Mouse (Mus musculus) neural tube, embryonic 13.5 days (tissue): ENCODE measurements around the gene Msrb3. TPM values are rescaled to one million over a fixed set of nuclear protein-coding genes. Genes with fewer than 3 reads are reported as not detected.

Experiments
- ATAC-seq: fragments of 200-750 bp; cut with Nextera tagmentation; 2 replicates; pipeline ENCODE4 v1.8.0; 2017; ENCODE audit warnings: low read depth, mild to moderate bottlenecking, moderate TSS enrichment, moderate library complexity
- H3K27ac ChIP-seq: fragments of 300-500 bp; sonication (generic); replicated peaks from 2 replicates; pipeline ENCODE4 v1.5.1; 2015; ENCODE audit warnings: moderate library complexity, mild to moderate bottlenecking, inconsistent platforms
- H3K27me3 ChIP-seq: fragments of 300-500 bp; sonication (generic); 2 replicates; pipeline ENCODE4 v1.6.1; 2015; ENCODE audit warnings: mild to moderate bottlenecking, inconsistent platforms
- H3K36me3 ChIP-seq: fragments of 300-500 bp; sonication (generic); 2 replicates; pipeline ENCODE4 v1.6.1; 2015; ENCODE audit warnings: mild to moderate bottlenecking, inconsistent platforms
- H3K4me1 ChIP-seq: fragments of 300-500 bp; sonication (generic); replicated peaks from 2 replicates; pipeline ENCODE4 v1.6.1; 2015; ENCODE audit warnings: inconsistent platforms
- H3K4me2 ChIP-seq: fragments of 300-500 bp; sonication (generic); 2 replicates; pipeline ENCODE4 v1.6.1; 2015; ENCODE audit warnings: inconsistent platforms, mild to moderate bottlenecking, moderate library complexity
- H3K4me3 ChIP-seq: fragments of 300-500 bp; sonication (generic); 2 replicates; pipeline ENCODE4 v1.5.1; 2015; ENCODE audit warnings: mild to moderate bottlenecking, inconsistent platforms
- H3K9ac ChIP-seq: fragments of 300-500 bp; sonication (generic); 2 replicates; pipeline ENCODE4 v1.6.1; 2015; ENCODE audit warnings: moderate library complexity, mild to moderate bottlenecking, inconsistent platforms
- H3K9me3 ChIP-seq: fragments of 300-500 bp; sonication (generic); 2 replicates; pipeline ENCODE4 v1.6.1; 2016; ENCODE audit warnings: inconsistent platforms
- WGBS: fragments of 180-500 bp; shearing (Covaris S2); methylation state at CpG from one replicate; pipeline ENCODE4 v1.1.7; 2015; 5-methylcytosine and 5-hydroxymethylcytosine counted together
- polyA plus RNA-seq: library from polyadenylated mRNA; unstranded; fragments of >200 nt; fragmentation: Nextera tagmentation; extraction: Ambion mirVana; gene quantifications from 2 replicates; pipeline ENCODE4 v1.2.1, GENCODE M21; 2015

Gene Msrb3
- polyA plus RNA-seq, 1 experiment from 2014 or later: 1.0 TPM

DNA sequence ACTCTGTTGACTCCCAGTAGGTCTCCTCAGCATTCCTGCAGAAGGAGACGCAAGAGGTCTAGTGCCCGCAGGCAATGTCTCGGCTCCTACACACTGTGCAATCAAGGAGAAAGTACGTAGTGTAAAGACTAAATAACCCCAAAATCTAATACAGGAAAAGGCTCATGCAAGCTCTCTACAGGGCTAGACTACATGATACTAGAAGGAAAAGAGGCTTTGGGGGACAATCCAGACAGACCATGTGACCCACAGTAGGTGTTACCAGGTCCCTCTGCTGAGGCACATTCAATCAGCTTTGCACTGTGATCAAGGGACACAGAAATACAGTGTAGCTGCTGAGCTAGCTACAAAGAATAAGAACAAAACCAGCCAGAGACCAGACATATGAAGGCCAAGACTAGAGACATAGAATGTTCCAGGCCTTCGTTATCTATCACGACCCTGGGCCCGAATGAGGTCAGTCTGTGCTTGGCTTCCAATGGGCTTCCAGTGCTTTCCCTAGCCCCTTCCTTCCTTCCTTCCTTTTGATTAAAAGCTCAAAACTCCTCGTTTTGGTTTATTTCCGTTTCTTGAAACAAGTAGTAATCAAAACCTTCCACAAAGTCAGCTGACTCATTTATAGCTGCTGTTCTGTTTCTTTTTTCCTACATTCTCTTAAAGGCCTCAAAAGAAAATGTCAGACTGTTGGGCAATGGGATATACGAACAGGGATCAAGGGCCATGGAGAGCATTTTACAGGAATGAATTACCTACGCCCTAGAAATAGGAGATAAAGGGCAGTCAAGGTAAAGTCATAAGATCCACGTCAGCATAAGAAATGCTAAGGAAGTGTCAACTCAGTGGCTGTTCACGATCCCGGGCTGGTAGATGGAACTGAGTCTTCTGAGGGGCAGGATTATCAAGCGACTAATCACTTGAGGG is 3.7 kb downstream of the Msrb3 start:
- H3K4me3 ChIP-seq: no peak overlapping the region
- no peaks in the 10 kb centered on the region for H3K9me3 ChIP-seq
- no peak for ATAC-seq
- WGBS: 83% methylated on average over 15 of the region's 15 CpGs
- H3K36me3 ChIP-seq: no peaks in the 10 kb centered on the region
- no peak overlapping the region for H3K27ac ChIP-seq
- peaks cover 26% of the 10 kb centered on the region for H3K27me3 ChIP-seq
- H3K9ac ChIP-seq: no peak overlapping the region
- H3K4me1 ChIP-seq: peaks cover 14% of the 10 kb centered on the region
- no peak overlapping the region for H3K4me2 ChIP-seq

DNA sequence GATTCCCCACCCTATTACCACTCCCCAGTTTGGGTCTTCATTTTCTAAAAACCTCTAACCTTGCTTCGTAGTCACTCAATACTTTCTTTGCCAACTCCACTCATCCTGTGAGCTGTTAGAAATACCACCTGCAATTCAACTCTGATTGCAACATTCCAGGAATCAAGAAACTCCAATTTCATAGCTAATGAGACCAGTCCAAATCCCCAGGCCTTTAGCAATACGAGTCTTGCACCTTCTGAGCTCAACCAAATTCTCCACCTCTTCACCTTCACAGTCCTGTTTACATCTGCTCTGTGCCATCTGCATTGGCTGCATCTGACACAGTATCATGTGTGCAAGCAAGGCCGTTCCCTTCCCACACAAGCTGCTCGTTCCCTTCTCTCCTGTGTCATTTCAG is 5.0 kb downstream of the Msrb3 start:
- no peak overlapping the region for H3K4me3 ChIP-seq
- no peak overlapping the region for H3K9ac ChIP-seq
- ATAC-seq: no peak
- H3K4me1 ChIP-seq: peaks cover 7% of the 10 kb centered on the region
- peaks cover 22% of the 10 kb centered on the region for H3K27me3 ChIP-seq
- no peak overlapping the region for H3K4me2 ChIP-seq
- H3K27ac ChIP-seq: no peak overlapping the region
- 87% methylated on average over 4 of the region's 4 CpGs for WGBS
- no peaks in the 10 kb centered on the region for H3K36me3 ChIP-seq
- H3K9me3 ChIP-seq: no peaks in the 10 kb centered on the region

DNA sequence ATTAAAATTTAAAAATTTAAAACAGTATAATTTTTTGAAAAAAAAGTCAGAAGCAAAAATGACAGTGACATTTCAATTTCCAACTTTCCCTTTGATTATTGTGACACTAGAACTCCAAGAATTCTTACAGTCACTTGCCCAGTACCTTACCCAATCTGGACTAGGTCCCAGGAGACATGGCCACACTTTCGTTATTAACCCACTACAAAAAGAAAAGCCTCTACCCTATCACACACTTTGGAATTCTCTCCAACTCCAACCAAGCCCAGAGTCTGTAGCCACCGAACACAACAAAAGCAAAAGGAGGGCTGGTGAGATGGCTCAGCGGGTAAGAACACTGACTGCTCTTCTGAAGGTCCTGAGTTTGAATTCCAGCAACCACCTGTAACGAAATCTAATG is 7.8 kb downstream of the Msrb3 start:
- 94% methylated on average over 4 of the region's 4 CpGs for WGBS
- peaks cover 5% of the 10 kb centered on the region for H3K27me3 ChIP-seq
- no peak overlapping the region for H3K4me2 ChIP-seq
- no peak overlapping the region for H3K4me3 ChIP-seq
- no peak for ATAC-seq
- H3K36me3 ChIP-seq: no peaks in the 10 kb centered on the region
- H3K4me1 ChIP-seq: no peaks in the 10 kb centered on the region
- no peak overlapping the region for H3K9ac ChIP-seq
- H3K27ac ChIP-seq: no peak overlapping the region
- H3K9me3 ChIP-seq: no peaks in the 10 kb centered on the region

DNA sequence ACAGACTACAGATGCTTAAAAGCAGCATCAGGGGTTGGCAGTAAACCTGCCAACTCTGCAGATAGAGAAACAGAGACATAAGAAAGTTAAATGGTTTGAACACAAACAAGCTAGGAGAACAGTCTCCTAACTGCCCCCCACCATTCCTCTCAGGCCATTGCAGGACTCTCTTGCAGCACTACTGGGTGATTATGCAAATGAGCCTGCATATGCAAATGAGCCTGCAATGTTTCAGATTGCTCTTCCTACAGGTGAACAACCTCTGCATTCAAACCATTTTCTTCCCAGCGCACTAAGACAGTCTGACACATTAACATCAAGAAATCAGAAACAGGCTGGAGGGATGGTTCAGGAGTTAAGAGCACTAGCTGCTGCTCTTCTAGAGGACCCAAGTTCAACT is 8.3 kb downstream of the Msrb3 start:
- 96% methylated on average over 1 of the region's 1 CpGs for WGBS
- Histone ChIP-seq H3K9me3 (no peaks in the 10 kb centered on the region), H3K4me3 (no peak overlapping the region), H3K36me3 (no peaks in the 10 kb centered on the region), H3K9ac (no peak overlapping the region), H3K27me3 (no peaks in the 10 kb centered on the region), H3K4me1 (no peaks in the 10 kb centered on the region), H3K27ac (no peak overlapping the region), H3K4me2 (no peak overlapping the region)
- no peak for ATAC-seq

DNA sequence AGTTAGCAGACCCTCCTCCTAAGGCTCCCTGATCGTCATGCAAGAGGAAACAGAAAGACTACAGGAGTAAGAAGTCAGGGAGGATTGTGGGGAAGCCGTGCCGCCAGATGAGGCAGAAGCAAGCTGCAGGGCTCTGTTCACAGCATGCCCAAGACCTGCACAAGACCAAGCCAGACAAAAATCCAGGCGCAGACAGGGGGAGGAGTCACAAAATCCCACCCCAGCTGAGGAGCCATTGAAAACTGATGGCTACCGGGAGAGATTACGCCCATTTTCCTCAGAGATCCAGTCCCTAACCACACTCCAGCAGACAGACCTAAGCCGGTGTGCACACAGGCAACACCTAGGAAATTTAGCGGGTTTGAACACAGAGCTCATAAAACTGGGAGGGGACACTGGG is 10.4 kb downstream of the Msrb3 start:
- Histone ChIP-seq H3K4me1 (peaks cover 2% of the 10 kb centered on the region; the same call in 1 of the 2 replicates), H3K9ac (no peak overlapping the region), H3K27me3 (no peaks in the 10 kb centered on the region), H3K9me3 (no peaks in the 10 kb centered on the region), H3K36me3 (no peaks in the 10 kb centered on the region), H3K4me3 (no peak overlapping the region), H3K4me2 (no peak overlapping the region), H3K27ac (no peak overlapping the region)
- 90% methylated on average over 8 of the region's 8 CpGs for WGBS
- no peak for ATAC-seq

DNA sequence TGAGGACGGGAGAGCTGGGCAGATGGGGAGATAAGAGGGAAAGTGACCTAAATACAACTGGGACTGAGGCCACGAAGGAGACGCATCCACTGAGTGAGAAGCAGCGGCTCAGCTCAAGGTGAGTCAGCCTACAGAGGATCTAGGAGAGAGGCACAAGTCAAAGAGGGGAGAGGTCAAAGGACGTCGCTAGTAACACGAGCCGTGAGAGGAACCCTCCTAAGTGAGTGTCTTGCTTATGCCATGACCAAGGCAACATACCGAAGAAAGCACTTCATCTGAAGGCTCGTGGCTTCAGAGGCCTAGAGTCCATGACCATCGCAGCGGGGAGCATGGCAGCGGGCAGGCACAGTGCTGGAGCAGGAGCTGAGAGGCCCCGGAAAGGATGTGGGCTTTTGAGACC is 14.7 kb downstream of the Msrb3 start:
- Histone ChIP-seq H3K4me1 (peaks cover 18% of the 10 kb centered on the region), H3K36me3 (no peaks in the 10 kb centered on the region), H3K4me3 (no peak overlapping the region), H3K27me3 (no peaks in the 10 kb centered on the region), H3K9me3 (no peaks in the 10 kb centered on the region), H3K27ac (no peak overlapping the region), H3K9ac (no peak overlapping the region), H3K4me2 (no peak overlapping the region)
- ATAC-seq: no peak
- WGBS: 94% methylated on average over 14 of the region's 14 CpGs

DNA sequence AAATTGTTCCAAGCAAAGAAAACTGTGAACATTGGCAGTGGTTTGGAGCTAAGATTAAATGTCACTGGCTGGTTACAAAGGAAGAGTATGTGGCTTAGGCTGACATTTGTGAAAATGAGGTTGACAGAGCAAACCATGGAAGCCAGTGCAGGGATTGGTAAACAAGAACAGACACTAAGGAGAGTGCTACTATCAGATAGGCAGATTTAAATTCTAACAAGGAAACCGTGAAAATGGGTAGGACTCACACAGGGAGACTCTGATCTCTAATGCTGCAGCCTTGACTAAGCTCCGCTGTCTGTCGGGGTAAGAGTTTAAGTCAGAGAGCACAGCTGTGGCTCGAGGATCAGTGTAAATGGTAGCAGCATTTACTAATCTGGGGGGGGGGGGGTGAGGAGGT is 15.2 kb downstream of the Msrb3 start:
- Histone ChIP-seq H3K4me3 (no peak overlapping the region), H3K4me2 (peak overlapping the region; percentile 78), H3K27ac (0 out of 2 replicates have a peak overlapping the region, but pooled peaks have one; percentile 74), H3K4me1 (peaks cover 18% of the 10 kb centered on the region), H3K36me3 (no peaks in the 10 kb centered on the region), H3K27me3 (no peaks in the 10 kb centered on the region), H3K9ac (0 out of 2 replicates have a peak overlapping the region, but pooled peaks have one; percentile 73), H3K9me3 (no peaks in the 10 kb centered on the region)
- ATAC-seq: no peak
- 78% methylated on average over 4 of the region's 4 CpGs for WGBS

DNA sequence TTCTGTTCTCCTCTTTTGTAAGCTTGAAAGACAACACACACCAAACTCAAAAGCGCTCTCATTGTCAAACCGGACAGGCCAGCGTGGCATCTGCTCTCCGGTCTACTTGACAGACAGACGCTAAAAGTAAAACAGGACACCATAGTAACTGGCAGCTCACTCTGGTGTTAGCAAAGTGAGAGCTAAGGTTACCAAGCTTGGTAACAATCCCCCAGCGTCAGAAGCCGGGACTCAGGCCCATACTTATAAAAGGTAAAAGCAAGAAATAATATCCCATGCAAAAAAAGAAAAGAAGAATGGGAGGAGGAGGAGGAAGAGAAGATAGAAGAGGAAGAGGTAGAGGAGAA is 15.9 kb downstream of the Msrb3 start:
- peak overlapping the region; percentile 40 for H3K4me3 ChIP-seq
- peak overlapping the region; percentile 78 for H3K4me2 ChIP-seq
- H3K9ac ChIP-seq: peak overlapping the region; percentile 73
- no peaks in the 10 kb centered on the region for H3K9me3 ChIP-seq
- whole genome bisulfite sequencing: 3% methylated on average over 7 of the region's 7 CpGs
- peaks cover 18% of the 10 kb centered on the region for H3K4me1 ChIP-seq
- peak overlapping the region; percentile 74 for H3K27ac ChIP-seq
- peak; percentile 52 for ATAC-seq
- H3K36me3 ChIP-seq: no peaks in the 10 kb centered on the region
- H3K27me3 ChIP-seq: no peaks in the 10 kb centered on the region

DNA sequence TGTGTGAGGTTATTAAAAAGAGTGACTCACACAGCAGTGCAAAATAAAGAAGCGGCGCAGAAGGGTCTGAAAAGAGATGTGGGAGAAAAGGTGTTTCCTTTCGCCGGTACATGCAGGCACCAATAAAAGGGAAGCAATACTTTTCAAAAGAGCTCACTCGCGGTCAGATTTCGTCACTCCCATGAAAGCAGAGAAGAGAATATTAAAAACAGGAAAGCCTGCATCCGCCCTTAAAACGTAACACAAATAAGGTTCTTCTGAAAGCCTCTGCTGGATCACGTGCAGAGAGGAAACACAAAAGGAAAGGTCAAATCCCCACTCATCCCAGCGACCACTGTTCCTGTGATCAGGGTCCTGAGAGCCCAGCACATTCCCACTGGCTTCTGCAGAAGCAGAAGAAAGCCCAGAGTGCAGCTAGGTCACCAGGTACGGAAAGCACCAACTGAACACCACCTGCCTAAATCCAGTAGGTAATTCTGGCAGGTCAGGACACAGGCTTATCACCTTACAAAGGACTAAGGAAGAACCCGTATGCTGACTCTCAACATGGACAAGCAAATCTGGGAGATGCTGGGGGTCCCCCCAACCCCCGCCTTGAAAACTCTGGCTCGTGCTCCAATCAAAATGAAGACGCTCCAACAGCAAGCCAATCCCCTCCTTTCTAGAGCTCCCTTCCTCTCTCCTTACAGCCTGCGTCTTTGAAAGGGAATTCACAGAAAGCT is 16.4 kb downstream of the Msrb3 start:
- WGBS: 15% methylated on average over 17 of the region's 17 CpGs
- Histone ChIP-seq H3K4me2 (peak overlapping the region; percentile 78), H3K4me1 (peaks cover 18% of the 10 kb centered on the region), H3K9me3 (no peaks in the 10 kb centered on the region), H3K9ac (peak overlapping the region; percentile 73), H3K27ac (peak overlapping the region; percentile 74), H3K4me3 (peak overlapping the region; percentile 40), H3K36me3 (no peaks in the 10 kb centered on the region), H3K27me3 (no peaks in the 10 kb centered on the region)
- ATAC-seq: peak; percentile 94

DNA sequence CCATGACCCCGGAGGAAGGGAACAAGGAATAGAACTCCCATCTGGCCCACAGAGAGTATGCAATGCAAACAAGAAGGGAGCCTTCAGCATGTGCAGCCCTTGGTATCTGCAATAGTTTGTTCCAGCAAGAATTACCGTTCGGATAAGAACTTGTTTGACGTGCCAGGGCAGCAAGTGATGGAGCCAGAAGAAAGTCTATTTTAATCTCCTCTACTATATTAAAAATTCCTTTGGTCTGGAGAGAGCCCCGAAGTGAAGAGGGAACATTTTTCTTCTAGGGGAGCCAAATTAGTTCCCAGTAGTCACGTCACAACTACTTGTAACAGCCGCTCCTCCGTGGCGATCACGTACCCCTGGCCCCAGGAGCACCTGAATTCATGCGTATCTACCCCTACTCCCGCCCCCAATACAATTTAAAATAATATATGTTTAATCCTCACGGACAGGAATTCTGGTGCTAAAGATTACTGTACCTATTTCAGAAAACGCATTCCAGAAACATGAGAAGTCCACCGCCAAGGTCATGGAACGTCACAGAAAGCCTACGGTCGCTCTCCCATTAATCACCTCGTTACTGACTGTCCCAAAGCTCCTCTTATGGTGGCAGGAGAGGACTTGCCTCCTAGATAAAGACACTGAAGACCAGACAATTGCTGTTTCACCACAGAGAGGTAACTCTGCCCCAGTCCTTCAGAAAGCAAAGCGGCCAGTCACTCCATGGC is 22.2 kb downstream of the Msrb3 start:
- Histone ChIP-seq H3K9me3 (no peaks in the 10 kb centered on the region), H3K27ac (no peak overlapping the region), H3K4me2 (0 out of 2 replicates have a peak overlapping the region, but pooled peaks have one; percentile 39), H3K9ac (no peak overlapping the region), H3K4me3 (no peak overlapping the region), H3K27me3 (no peaks in the 10 kb centered on the region), H3K36me3 (no peaks in the 10 kb centered on the region), H3K4me1 (peaks cover 17% of the 10 kb centered on the region)
- ATAC-seq: no peak
- WGBS: 74% methylated on average over 20 of the region's 20 CpGs

DNA sequence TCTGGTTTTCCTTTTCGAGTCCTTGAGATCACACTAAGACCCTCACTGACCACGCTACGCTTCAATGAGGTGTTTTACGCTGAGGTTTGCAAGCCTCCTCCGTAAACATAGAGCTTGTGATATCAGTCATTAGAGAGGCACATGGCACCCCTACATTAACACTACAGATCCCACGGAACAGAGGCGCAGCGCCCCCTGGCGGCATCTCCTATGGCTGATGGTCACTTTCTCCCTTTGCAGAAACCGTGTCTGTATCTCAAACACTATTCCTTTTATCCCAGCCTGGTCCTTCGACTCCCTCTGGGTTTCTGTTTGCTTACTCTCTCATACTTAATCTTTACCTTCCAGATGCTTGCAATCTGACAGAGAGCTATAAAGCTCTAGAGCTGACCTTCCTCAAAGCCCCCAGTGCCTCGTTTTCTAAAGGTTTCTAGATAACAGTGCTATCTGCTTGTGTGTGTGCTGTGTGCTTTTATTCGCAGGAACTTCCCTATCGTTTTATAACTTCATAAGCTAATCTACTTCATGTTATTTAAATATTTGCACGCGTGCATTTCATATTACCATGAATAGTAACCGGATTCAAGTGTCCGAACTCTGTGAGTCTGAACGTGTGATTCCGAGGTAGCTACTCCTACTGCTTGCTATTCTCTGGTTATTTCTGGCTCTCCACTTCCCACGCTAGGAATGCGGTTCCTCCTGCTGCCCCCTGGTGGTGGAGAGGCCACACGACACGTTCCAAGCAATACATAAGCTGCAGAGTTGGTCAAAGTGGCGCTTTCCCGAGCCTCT is 23.0 kb downstream of the Msrb3 start:
- Histone ChIP-seq H3K9me3 (no peaks in the 10 kb centered on the region), H3K27ac (no peak overlapping the region), H3K36me3 (no peaks in the 10 kb centered on the region), H3K27me3 (no peaks in the 10 kb centered on the region), H3K4me2 (peak overlapping the region; percentile 39), H3K9ac (no peak overlapping the region), H3K4me3 (no peak overlapping the region), H3K4me1 (peaks cover 17% of the 10 kb centered on the region)
- 22% methylated on average over 26 of the region's 26 CpGs for WGBS
- ATAC-seq: peak; percentile 62
